Comparison of ENCODE assay signal across 9 mouse cellular contexts in the genomic region with DNA sequence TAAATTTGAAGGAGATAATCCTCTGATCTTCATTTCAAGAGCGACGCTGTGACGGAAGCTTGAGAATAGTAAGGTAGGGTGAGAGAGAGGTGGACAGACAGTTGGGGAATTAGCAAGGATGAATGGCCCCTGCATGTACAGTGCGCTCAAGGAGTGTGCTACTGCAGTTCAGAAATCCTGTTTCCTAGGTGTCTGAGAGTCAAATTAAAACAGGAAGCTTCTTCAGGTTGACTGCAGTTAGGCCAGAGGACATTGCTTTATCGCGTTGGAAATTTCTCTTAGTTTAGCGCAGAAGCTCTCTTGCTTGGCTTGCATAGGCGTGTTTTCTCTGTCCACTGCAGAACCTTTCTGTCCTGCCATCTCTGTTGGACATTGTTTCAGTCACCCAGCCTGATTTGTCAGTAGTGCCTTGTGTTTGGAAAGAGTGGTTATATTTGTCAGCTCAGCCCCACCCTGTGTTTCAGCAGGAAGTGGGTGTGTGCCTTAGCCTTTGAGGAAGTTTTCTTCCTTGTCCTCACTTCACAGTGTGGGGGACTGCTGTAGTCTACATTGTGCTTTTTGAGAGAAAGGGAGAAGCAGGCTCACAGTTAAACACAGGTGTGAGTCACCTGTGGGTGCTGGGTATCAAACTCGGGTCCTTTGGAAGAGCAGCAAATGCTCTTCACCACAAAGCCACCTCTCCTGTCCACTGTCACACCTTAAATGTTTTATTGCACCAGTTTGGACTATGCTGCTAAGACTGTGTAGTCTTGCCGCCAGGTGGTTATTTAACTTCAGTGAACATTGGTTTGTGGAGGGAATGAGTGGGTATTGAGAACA. TPM values are rescaled to one million over a fixed set of nuclear protein-coding genes. Genes with fewer than 3 reads are reported as not detected.
DNase-seq lines count a peak whose midpoint lies in the region; ATAC-seq lines count a peak whose summit lies in the region.
"Had no signal": no experiment of that assay in that cellular context is flagged by ENCODE, and none has a peak within 500 bp of the region (broad histone marks: within the 10 kb centered on the region; RNA-seq: fewer than 3 reads in every experiment).

No protein-coding gene starts in this region.

- H3K27me3 ChIP-seq in kidney, embryonic 16.5 days (ENCODE audit: insufficient read depth, low read length): no peaks in the 10 kb centered on the region
- H3K27me3 ChIP-seq: neural tube, embryonic 12.5 days had no signal

- H3K4me2 ChIP-seq in kidney, embryonic 16.5 days (replicated peaks; ENCODE audit: low read depth, low read length): no peak overlapping the region
- H3K4me2 ChIP-seq: neural tube, embryonic 12.5 days had no signal

- peak overlapping the region; percentile 27; the same call in 1 of the 2 replicates for H3K27ac ChIP-seq in kidney, embryonic 16.5 days (ENCODE audit: low read length)
- H3K27ac ChIP-seq: neural tube, embryonic 12.5 days had no signal

- H3K9ac ChIP-seq in kidney, embryonic 16.5 days (replicated peaks; ENCODE audit: low read length): no peak overlapping the region
- H3K9ac ChIP-seq: neural tube, embryonic 12.5 days had no signal

- H3K36me3 ChIP-seq in kidney, embryonic 16.5 days (ENCODE audit: insufficient read depth, low read length): peaks cover 2% of the 10 kb centered on the region; the same call in 1 of the 2 replicates
- H3K36me3 ChIP-seq: neural tube, embryonic 12.5 days had no signal

- H3K4me1 ChIP-seq in kidney, embryonic 16.5 days (ENCODE audit: insufficient read depth, low read length): peaks cover 27% of the 10 kb centered on the region
- H3K4me1 ChIP-seq: neural tube, embryonic 12.5 days had no signal

- H3K9me3 ChIP-seq in kidney, embryonic 16.5 days (ENCODE audit: low read length): no peaks in the 10 kb centered on the region
- H3K9me3 ChIP-seq: neural tube, embryonic 12.5 days had no signal

- DNase-seq in layer of hippocampus, adult 11-12 months (ENCODE audit: low spot score): peak; percentile 51
- DNase-seq in layer of hippocampus, adult 18-20 months (ENCODE audit: low spot score in 2 of 2): no peak
- peak; percentile 55 for DNase-seq in brain, adult 2 months (ENCODE audit: low read depth, low spot score)
- no peak for DNase-seq in right cerebral cortex, postnatal 25 days
- DNase-seq in frontal cortex, postnatal 25 days (ENCODE audit: low spot score in 2 of 2): no peak
- DNase-seq in layer of hippocampus, postnatal 14 days (ENCODE audit: low spot score in 2 of 2): no peak

- H3K4me3 ChIP-seq in kidney, embryonic 16.5 days (ENCODE audit: low read length): no peak overlapping the region
- H3K4me3 ChIP-seq: neural tube, embryonic 12.5 days had no signal

- peak; percentile 35; the same call in 1 of the 2 replicates for ATAC-seq in kidney, embryonic 16.5 days (ENCODE audit: low FRiP score, low TSS enrichment)
- peak; percentile 92 for ATAC-seq in monocyte, adult 5-6 weeks (replicated peaks; ENCODE audit: insufficient number of reproducible peaks, low FRiP score, low TSS enrichment, poor library complexity, severe bottlenecking)

- 82% methylated on average over 10 of the region's 10 CpGs for WGBS in kidney, embryonic 16.5 days

RNA-seq across cellular contexts. Expression of a gene that starts 39.1 kb away (rescaled TPM):
- 10 to 100 TPM; 27.4 to 32.6 TPM for total RNA-seq in layer of hippocampus, adult 18-20 months (2021)
- 77.4 and 102 TPM in 2 replicates for polyA plus RNA-seq in kidney, embryonic 16.5 days (2015; fragmentation: Nextera tagmentation; extraction: Ambion mirVana)
- 66.9 to 107 TPM (median 85.9 TPM) in 3 replicates for total RNA-seq in monocyte, adult 5-6 weeks (2017)
- total RNA-seq in layer of hippocampus, postnatal 14 days (2021): 10 to 100 TPM; 37.4 to 45.0 TPM

RNA-seq across cellular contexts. Expression of a gene that starts 42.5 kb away (rescaled TPM):
- total RNA-seq in layer of hippocampus, adult 18-20 months (2021): 1 to 10 TPM; 3.0 to 3.4 TPM
- 13.2 and 16.8 TPM in 2 replicates for polyA plus RNA-seq in kidney, embryonic 16.5 days (2015; fragmentation: Nextera tagmentation; extraction: Ambion mirVana)
- total RNA-seq in monocyte, adult 5-6 weeks (2017): not detected in 3 replicates
- total RNA-seq in layer of hippocampus, postnatal 14 days (2021): 1 to 10 TPM; 2.6 to 4.8 TPM

RNA-seq across cellular contexts. Expression of a gene that starts 42.9 kb away (rescaled TPM):
- total RNA-seq in layer of hippocampus, adult 18-20 months (2021): 1 to 10 TPM; 7.3 to 7.6 TPM
- polyA plus RNA-seq in kidney, embryonic 16.5 days (2015; fragmentation: Nextera tagmentation; extraction: Ambion mirVana): 0.10 and 0.15 TPM in 2 replicates
- not detected in 3 replicates for total RNA-seq in monocyte, adult 5-6 weeks (2017)
- total RNA-seq in layer of hippocampus, postnatal 14 days (2021): 1 to 10 TPM; 8.2 to 9.2 TPM

Comparison
In these comparisons a context has a peak if more than half of its experiments do, and no peak if none do; other contexts are left out.
1. DNase-seq: peak in layer of hippocampus, adult 11-12 months (single experiment) and brain, adult 2 months (single experiment); none in layer of hippocampus, adult 18-20 months (0 of 2), right cerebral cortex, postnatal 25 days (single experiment), frontal cortex, postnatal 25 days (0 of 2) and layer of hippocampus, postnatal 14 days (0 of 2).